27 mouse cellular contexts compared by ENCODE assay signal in the genomic region with DNA sequence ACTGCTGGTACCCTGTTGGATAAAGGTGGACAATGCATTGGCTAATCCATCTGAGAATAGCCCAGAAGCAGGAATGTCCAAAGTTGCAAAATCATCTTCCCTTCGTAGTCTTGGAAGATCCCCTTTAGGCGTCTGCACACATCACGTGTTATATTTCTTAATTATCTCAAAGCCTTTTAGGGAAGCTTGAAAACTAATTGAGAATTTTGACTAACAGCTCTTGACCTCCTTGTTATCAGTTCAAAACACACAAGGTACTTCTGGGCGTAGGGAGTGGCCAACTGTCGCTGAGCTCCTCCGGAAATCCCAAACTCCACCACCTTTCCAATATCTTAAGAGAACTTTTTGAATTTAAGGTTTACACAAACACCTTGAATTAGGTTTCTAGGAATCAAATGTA.
"Had no signal": no experiment of that assay in that cellular context is flagged by ENCODE, and none has a peak within 500 bp of the region (broad histone marks: within the 10 kb centered on the region; RNA-seq: fewer than 3 reads in every experiment).

No protein-coding gene starts in this region.

- H3K4me1 ChIP-seq: limb, embryonic 15.5 days; liver, embryonic 12.5 days; liver, embryonic 13.5 days; liver, embryonic 15.5 days; megakaryocyte, embryonic 14.5 days; midbrain, embryonic 13.5 days; midbrain, embryonic 15.5 days had no signal

- H3K27ac ChIP-seq: limb, embryonic 10.5 days; limb, embryonic 12.5 days; limb, embryonic 13.5 days; limb, embryonic 15.5 days; liver, embryonic 12.5 days; liver, embryonic 13.5 days; liver, embryonic 14.5 days; liver, embryonic 15.5 days; lung, embryonic 15.5 days; macrophage; midbrain, embryonic 10.5 days; midbrain, embryonic 12.5 days; midbrain, embryonic 13.5 days; midbrain, embryonic 15.5 days had no signal

- H3K27me3 ChIP-seq: liver, embryonic 12.5 days; liver, embryonic 13.5 days; liver, embryonic 15.5 days; lung, embryonic 15.5 days; megakaryocyte, embryonic 14.5 days; midbrain, embryonic 12.5 days; midbrain, embryonic 13.5 days; midbrain, embryonic 15.5 days had no signal

- H3K36me3 ChIP-seq: limb, embryonic 10.5 days; limb, embryonic 12.5 days; limb, embryonic 13.5 days; limb, embryonic 15.5 days; liver, embryonic 12.5 days; liver, embryonic 13.5 days; liver, embryonic 15.5 days; lung, embryonic 15.5 days; midbrain, embryonic 10.5 days; midbrain, embryonic 12.5 days; midbrain, embryonic 13.5 days; midbrain, embryonic 15.5 days had no signal

- H3K9ac ChIP-seq: limb, embryonic 12.5 days; limb, embryonic 13.5 days; limb, embryonic 15.5 days; liver, embryonic 12.5 days; liver, embryonic 13.5 days; liver, embryonic 14.5 days; liver, embryonic 15.5 days; liver, postnatal 0 days; lung, embryonic 14.5 days; lung, embryonic 15.5 days; midbrain, embryonic 12.5 days; midbrain, embryonic 13.5 days; midbrain, embryonic 15.5 days had no signal

- H3K9me3 ChIP-seq: limb, embryonic 10.5 days; limb, embryonic 12.5 days; limb, embryonic 13.5 days; limb, embryonic 15.5 days; liver, embryonic 12.5 days; liver, embryonic 13.5 days; liver, embryonic 15.5 days; lung, embryonic 15.5 days; megakaryocyte, embryonic 14.5 days; midbrain, embryonic 10.5 days; midbrain, embryonic 12.5 days; midbrain, embryonic 13.5 days; midbrain, embryonic 15.5 days had no signal

- H3K4me3 ChIP-seq: limb, embryonic 10.5 days; limb, embryonic 12.5 days; limb, embryonic 13.5 days; limb, embryonic 15.5 days; liver, embryonic 12.5 days; liver, embryonic 13.5 days; liver, embryonic 15.5 days; lung, embryonic 15.5 days; megakaryocyte, embryonic 14.5 days; midbrain, embryonic 10.5 days; midbrain, embryonic 12.5 days; midbrain, embryonic 13.5 days; midbrain, embryonic 15.5 days; myocyte had no signal

- DNase-seq: left cerebral cortex, postnatal 4 days; liver; liver, embryonic 13.5 days; liver, postnatal 0 days; lung, adult 18-20 months; lung, adult 2 months; lung, embryonic 14.5 days; lung, postnatal 10 days; lung, postnatal 14 days; lung, postnatal 36 days; lung, postnatal 4 days; midbrain, embryonic 14.5 days had no signal
